Mouse (Mus musculus) midbrain, embryonic 16.5 days (tissue): ENCODE results near the gene Inava. TPM values are rescaled to one million over a fixed set of nuclear protein-coding genes. Genes with fewer than 3 reads are reported as not detected.

Experiments used
- ATAC-seq: fragments of 200-750 bp; cut with Nextera tagmentation; 2 replicates; pipeline ENCODE4 v1.8.0; 2017; ENCODE audit warnings: moderate TSS enrichment
- H3K27ac ChIP-seq: fragments of 300-500 bp; sonication (generic); 2 replicates; pipeline ENCODE4 v1.5.1; 2014; ENCODE audit warnings: mild to moderate bottlenecking, low read length, mixed read lengths
- H3K27me3 ChIP-seq: fragments of 300-500 bp; sonication (generic); 2 replicates; pipeline ENCODE4 v1.6.1; 2014; ENCODE audit warnings: low read depth, low read length, mixed read lengths; ENCODE audit not compliant: control insufficient read depth, insufficient read depth
- H3K36me3 ChIP-seq: fragments of 300-500 bp; sonication (generic); 2 replicates; pipeline ENCODE4 v1.6.1; 2014; ENCODE audit warnings: mild to moderate bottlenecking, low read length, moderate library complexity, mixed read lengths; ENCODE audit not compliant: control insufficient read depth, insufficient read depth
- H3K4me1 ChIP-seq: fragments of 300-500 bp; sonication (generic); 2 replicates; pipeline ENCODE4 v1.6.1; 2014; ENCODE audit warnings: mild to moderate bottlenecking, low read length, mixed read lengths; ENCODE audit not compliant: control insufficient read depth, insufficient read depth
- H3K4me2 ChIP-seq: fragments of 300-500 bp; sonication (generic); 2 replicates; pipeline ENCODE4 v1.6.1; 2014; ENCODE audit warnings: mild to moderate bottlenecking, low read length, mixed read lengths
- H3K4me3 ChIP-seq: fragments of 300-500 bp; sonication (generic); 2 replicates; pipeline ENCODE4 v1.5.1; 2014; ENCODE audit warnings: low read depth, mild to moderate bottlenecking, low read length, moderate library complexity, mixed read lengths
- H3K9ac ChIP-seq: fragments of 300-500 bp; sonication (generic); 2 replicates; pipeline ENCODE4 v1.6.1; 2014; ENCODE audit warnings: low read depth, low read length, mixed read lengths
- H3K9me3 ChIP-seq: fragments of 300-500 bp; sonication (generic); replicated peaks from 2 replicates; pipeline ENCODE4 v1.6.1; 2014; ENCODE audit warnings: mild to moderate bottlenecking, low read length, mixed read lengths; ENCODE audit not compliant: control insufficient read depth, poor library complexity, severe bottlenecking
- WGBS: fragments of 180-500 bp; shearing (Covaris S2); extraction: QIAGEN DNeasy Blood & Tissue Kit; methylation state at CpG from one replicate; pipeline ENCODE4 v1.1.7; 2014; 5-methylcytosine and 5-hydroxymethylcytosine counted together
- polyA plus RNA-seq: library from polyadenylated mRNA; unstranded; fragments of >200 nt; fragmentation: Nextera tagmentation; extraction: Ambion mirVana; gene quantifications from 2 replicates; pipeline ENCODE4 v1.2.1, GENCODE M21; 2015

Inava gene
- polyA plus RNA-seq: 1.5 and 3.0 TPM in 2 replicates

- Histone ChIP-seq H3K4me2 (peak within 1 kb of the TSS; percentile 91), H3K9ac (peak within 1 kb of the TSS; percentile 77), H3K36me3 (no peaks in the 10 kb centered on the region), H3K4me3 (peak within 1 kb of the TSS; percentile 62), H3K27me3 (peaks cover 3% of the 10 kb centered on the region; the same call in 1 of the 2 replicates), H3K27ac (peak within 1 kb of the TSS; percentile 35; the same call in 1 of the 2 replicates), H3K4me1 (peaks cover 29% of the 10 kb centered on the region), H3K9me3 (no peaks in the 10 kb centered on the region)
- 1% methylated on average over 47 of the region's 51 CpGs for WGBS
- ATAC-seq: peak; percentile 70
Observed at GRCm38 (mm10) chr1:136233892-136234594, at the start of gene Inava. Inava (minus strand) TSS chr1:136234264.

DNA sequence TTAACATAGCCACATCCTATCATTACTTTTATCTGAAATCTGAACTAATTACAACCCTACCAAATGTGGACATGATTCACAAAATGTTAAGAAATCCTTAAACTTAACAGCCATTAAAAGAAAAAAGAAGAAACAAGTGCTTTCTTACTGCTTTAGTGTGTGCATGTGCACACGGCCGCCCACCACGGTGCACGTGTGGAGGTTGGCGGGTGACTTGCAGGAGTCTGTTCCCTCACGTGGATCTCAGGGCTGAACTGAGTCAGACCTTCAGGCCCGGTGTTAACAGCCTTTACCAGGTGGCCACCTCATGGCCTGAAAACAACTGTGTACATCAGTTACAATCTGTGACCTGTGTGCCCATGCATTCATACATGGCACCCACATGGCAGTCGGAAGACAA, 43.3 kb upstream of the Inava start:
- WGBS: 92% methylated on average over 8 of the region's 8 CpGs

GRCm38 (mm10) chr1:136268224-136268623, 34.2 kb upstream of the Inava start:
- Histone ChIP-seq H3K4me1 (no peaks in the 10 kb centered on the region), H3K27me3 (peaks cover 2% of the 10 kb centered on the region; the same call in 1 of the 2 replicates), H3K4me3 (no peak overlapping the region), H3K36me3 (peaks cover 31% of the 10 kb centered on the region), H3K9ac (no peak overlapping the region), H3K4me2 (no peak overlapping the region), H3K27ac (no peak overlapping the region), H3K9me3 (no peaks in the 10 kb centered on the region)
- 32% methylated on average over 7 of the region's 7 CpGs for WGBS
- no peak for ATAC-seq

More for the DNA sequence above, 43.3 kb upstream of the Inava start:
- no peak overlapping the region for H3K4me2 ChIP-seq
- H3K4me1 ChIP-seq: no peaks in the 10 kb centered on the region
- no peaks in the 10 kb centered on the region for H3K27me3 ChIP-seq
- no peaks in the 10 kb centered on the region for H3K9me3 ChIP-seq
- peaks cover 51% of the 10 kb centered on the region for H3K36me3 ChIP-seq
- no peak overlapping the region for H3K4me3 ChIP-seq
- H3K27ac ChIP-seq: no peak overlapping the region
- no peak for ATAC-seq
- no peak overlapping the region for H3K9ac ChIP-seq

DNA sequence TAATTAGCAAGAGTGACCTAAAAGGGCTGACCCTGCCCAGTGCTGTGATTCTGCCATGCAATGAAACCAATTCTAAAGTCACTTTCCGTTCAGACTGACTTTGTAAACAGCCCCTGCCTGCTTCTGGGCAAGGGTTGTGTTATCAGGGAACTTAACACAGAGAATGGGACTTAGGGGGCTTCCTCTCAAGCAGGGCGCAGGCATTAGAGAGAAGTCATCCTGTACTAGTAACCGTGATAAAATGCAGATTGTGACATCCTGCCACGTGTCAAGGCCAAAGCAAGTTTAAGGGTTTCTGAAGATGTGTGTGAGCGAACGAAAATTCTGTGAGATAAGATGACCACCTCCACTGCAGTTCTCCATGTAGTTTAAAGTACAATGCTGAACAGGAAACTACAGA, 32.1 kb upstream of the Inava start:
- peaks cover 12% of the 10 kb centered on the region for H3K36me3 ChIP-seq
- H3K4me1 ChIP-seq: no peaks in the 10 kb centered on the region
- no peak overlapping the region for H3K4me3 ChIP-seq
- H3K4me2 ChIP-seq: no peak overlapping the region
- peaks cover 13% of the 10 kb centered on the region for H3K27me3 ChIP-seq
- no peak overlapping the region for H3K9ac ChIP-seq
- 78% methylated on average over 6 of the region's 6 CpGs for WGBS
- H3K9me3 ChIP-seq: no peaks in the 10 kb centered on the region
- H3K27ac ChIP-seq: no peak overlapping the region
- no peak for ATAC-seq

DNA sequence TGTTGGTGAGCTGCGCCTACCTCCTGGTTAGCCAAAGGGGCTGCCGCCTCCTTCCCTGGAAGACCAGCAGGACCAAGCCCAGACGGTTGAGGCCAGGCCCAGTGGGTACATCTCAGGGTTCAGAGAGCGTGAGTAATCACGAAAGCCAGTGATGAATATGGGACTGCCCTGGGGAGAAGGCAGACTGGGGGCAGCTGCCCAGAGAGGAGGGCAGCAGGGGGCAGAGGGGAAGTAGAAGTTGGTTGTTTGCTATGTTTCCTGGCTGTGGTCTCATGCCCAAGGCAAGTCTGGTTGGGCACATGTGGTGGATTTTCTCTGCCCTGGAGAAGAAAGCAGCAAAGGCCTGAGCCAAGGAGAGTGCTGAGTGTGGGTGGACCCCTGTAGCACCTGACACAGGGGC, 29.3 kb upstream of the Inava start:
- Histone ChIP-seq H3K27ac (no peak overlapping the region), H3K36me3 (no peaks in the 10 kb centered on the region; the same call in 1 of the 2 replicates), H3K4me1 (peaks cover 8% of the 10 kb centered on the region), H3K27me3 (peaks cover 29% of the 10 kb centered on the region), H3K9me3 (no peaks in the 10 kb centered on the region), H3K9ac (no peak overlapping the region), H3K4me2 (no peak overlapping the region), H3K4me3 (no peak overlapping the region)
- 87% methylated on average over 5 of the region's 5 CpGs for WGBS
- no peak for ATAC-seq

DNA sequence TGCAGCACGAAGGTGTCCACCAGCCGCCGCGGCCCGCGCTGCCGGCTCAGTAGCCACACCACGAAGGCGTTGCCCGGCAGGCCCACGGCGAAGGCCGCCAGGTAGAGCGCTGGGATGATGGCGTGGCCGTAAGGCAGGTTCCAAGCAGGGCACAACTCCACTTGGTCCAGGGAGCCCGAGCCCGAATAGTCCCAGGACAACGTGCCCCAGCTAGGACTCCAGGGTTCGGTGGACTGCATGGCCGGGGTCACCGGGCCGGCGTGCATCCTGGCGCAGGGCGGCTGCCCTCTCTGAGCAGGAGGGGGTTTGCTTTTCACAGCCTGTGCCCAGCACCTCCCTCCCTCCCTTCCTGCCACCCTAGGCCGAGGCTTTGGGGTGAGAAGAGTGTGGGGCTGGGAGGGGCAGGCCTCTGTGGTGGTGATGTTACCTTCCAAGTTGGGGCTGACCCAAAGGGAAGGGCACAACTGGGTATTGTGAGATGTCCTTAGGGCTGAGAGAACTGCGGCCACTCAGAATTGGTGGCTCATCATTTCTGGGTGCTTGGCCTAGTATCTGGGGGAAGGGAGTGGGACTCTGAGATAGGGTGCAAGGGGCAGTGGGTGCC, 26.7 kb upstream of the Inava start, which contains the start of gene Gpr25:
Gene Gpr25 (minus strand): TSS at position 239 of the 604 bp plus-strand sequence.
- H3K9me3 ChIP-seq: no peaks in the 10 kb centered on the region
- H3K4me1 ChIP-seq: peaks cover 8% of the 10 kb centered on the region
- no peaks in the 10 kb centered on the region for H3K36me3 ChIP-seq
- peak within 1 kb of the TSS; percentile 60 for H3K4me3 ChIP-seq
- peaks cover 42% of the 10 kb centered on the region for H3K27me3 ChIP-seq
- peak within 1 kb of the TSS; percentile 90 for H3K4me2 ChIP-seq
- H3K9ac ChIP-seq: peak within 1 kb of the TSS; percentile 82
- ATAC-seq: peak; percentile 44
- 9% methylated on average over 24 of the region's 28 CpGs for WGBS
- H3K27ac ChIP-seq: peak within 1 kb of the TSS; percentile 66

DNA sequence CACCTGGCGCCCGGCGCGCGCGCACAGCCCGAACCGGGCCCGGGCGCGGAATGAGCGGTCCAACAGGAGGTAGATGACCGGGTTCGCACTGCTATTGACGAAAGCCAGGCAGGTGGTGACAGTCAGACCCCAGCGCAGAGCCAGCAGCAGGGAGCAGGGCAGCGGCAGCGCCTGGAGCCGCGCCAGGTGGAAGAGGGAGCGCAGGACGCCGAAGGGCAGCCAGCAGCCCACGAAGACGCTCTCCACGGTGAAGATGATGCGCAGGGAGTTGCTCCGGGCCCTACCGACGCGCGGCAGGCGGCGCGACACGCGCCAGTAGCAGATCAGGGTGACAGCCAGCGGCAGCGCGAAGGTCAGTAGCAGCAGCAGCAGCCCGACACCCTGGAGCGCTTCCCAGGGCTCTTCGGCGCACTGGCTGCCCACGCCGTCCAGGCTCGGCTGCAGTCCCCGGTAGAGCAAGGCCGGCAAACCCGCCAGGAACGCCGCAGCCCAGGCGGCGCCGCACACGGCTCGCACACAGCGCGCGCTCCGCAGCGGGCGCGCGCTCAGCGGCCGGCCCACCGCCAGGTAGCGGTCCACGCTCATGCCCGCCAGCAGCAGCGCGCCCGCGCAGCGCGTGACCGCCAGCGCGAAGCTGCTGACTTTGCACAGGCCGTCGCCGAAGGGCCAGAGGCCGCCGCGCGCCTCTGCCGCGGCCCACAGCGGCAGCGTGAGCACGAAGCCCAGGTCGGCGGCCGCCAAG, 26.0 kb upstream of the Inava start:
- H3K4me3 ChIP-seq: peak overlapping the region; percentile 60
- H3K4me1 ChIP-seq: peaks cover 8% of the 10 kb centered on the region
- H3K27me3 ChIP-seq: peaks cover 42% of the 10 kb centered on the region
- peak overlapping the region; percentile 66 for H3K27ac ChIP-seq
- no peaks in the 10 kb centered on the region for H3K9me3 ChIP-seq
- WGBS: under 1% methylated on average over 89 of the region's 95 CpGs
- ATAC-seq: peak; percentile 92
- peak overlapping the region; percentile 82 for H3K9ac ChIP-seq
- H3K36me3 ChIP-seq: no peaks in the 10 kb centered on the region
- H3K4me2 ChIP-seq: peak overlapping the region; percentile 90

GRCm38 (mm10) chr1:136259543-136259892, 25.5 kb upstream of the Inava start:
- 2% methylated on average over 16 of the region's 16 CpGs for WGBS
- Histone ChIP-seq H3K27ac (no peak overlapping the region; the same call in 1 of the 2 replicates), H3K4me3 (peak overlapping the region; percentile 60), H3K4me2 (peak overlapping the region; percentile 90), H3K36me3 (no peaks in the 10 kb centered on the region), H3K9ac (peak overlapping the region; percentile 82), H3K9me3 (no peaks in the 10 kb centered on the region), H3K27me3 (peaks cover 42% of the 10 kb centered on the region), H3K4me1 (peaks cover 8% of the 10 kb centered on the region)
- ATAC-seq: no peak
